Mouse (Mus musculus): ENCODE results near the gene Enam.

DNA sequence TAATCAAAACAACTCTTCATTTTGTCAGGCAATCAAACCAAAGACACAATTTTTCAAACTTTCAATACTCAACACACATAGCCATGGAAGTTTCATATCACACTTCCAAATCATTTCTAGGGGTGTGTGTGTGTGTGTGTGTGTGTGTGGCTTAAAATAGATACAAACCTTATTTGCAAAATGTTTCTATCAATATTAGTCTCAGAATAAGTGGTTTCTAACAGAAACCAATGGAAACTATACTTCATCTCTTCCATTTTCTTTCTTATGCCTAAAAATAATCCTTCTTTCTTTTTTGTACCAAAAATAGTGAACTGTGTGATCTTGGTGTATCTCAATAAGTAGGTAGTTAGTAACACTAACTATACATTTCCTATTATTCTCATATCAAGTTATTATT lies 53.1 kb downstream of the Enam start:
- TF ChIP-seq CTCF (IDR thresholded peaks at IDR 0.05; ENCODE audit: borderline replicate concordance, insufficient read depth, low read depth, low read length) (no peak), POLR2A (IDR thresholded peaks at IDR 0.05; ENCODE audit: borderline replicate concordance, insufficient read depth, low read length) (no peak)

Data from cerebellum, adult 2 months (tissue).